Mouse (Mus musculus) activated CD4-positive, CD25-positive, alpha-beta regulatory T cell, adult 4 months (primary cell): ENCODE data around the gene Frzb. TPM values are rescaled to one million over a fixed set of nuclear protein-coding genes. Genes with fewer than 3 reads are reported as not detected.

Experiments
- ATAC-seq: one replicate; pipeline ENCODE4 v1.8.0; 2017
- polyA plus RNA-seq, 2 experiments: library from polyadenylated mRNA; unstranded; fragments of 100-300 nt; shearing (Covaris generic); gene quantifications; one replicate each; pipeline ENCODE4 v1.2.1; 2017

Gene Frzb
- polyA plus RNA-seq, 2 experiments from 2014 or later, result not detected

DNA sequence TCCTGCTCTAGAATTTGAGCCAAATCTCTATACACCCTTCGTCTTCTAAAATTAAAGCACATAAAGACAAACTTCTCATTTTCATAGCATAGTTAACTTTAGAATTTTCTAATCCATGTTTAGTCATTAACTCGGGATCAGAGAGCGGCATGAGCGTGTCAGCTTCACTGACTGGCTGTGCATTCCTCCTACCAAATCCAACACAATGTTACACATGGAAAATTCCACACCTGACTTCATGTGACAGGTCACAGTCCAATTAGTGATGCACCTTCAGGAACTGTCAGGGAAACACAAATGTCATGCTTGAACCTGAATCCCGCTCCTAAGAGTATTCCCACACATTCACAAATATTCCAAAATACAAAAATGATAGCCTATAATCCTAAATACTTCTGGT lies 24.3 kb downstream of the Frzb start:
- ATAC-seq, result no peak

DNA sequence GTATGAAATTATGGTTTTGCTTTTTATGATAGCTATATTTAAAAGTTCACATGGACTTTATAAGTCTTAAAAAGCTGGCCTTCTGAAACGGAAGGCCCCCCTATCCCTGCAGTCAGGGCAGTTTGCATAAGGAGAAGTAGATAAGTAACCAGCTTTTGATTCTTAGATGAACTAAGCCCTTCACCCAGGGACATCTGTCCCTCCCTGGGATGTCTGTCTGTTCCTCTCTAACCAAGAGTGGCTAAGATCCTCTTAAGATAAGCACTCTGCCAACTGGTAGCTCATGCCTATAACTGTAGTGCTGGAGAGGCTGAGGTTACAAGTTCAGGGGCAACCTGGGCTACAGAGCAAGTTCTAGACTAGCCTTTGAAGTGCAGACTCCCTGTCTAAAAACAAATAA lies 25.4 kb downstream of the Frzb start:
- ATAC-seq, result no peak

DNA sequence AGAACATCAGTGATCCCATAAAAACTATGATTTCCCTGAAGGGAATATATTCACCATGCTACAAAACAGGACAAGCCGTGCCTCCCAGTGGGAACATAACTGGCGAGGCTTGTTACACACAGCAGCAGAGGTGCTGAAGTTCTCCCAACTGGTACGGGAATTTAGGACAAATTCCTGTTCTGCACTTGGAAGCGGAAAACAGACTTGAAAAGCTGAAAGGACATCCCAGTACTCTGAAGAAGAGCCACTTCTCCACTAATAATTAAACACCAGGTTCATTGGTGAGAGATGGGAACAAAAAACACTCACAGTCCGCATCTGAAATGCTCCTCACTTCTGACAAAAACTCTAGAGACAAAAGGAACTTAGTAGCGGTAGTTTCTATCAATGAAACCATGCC lies 31.1 kb downstream of the Frzb start:
- ATAC-seq, result no peak

DNA sequence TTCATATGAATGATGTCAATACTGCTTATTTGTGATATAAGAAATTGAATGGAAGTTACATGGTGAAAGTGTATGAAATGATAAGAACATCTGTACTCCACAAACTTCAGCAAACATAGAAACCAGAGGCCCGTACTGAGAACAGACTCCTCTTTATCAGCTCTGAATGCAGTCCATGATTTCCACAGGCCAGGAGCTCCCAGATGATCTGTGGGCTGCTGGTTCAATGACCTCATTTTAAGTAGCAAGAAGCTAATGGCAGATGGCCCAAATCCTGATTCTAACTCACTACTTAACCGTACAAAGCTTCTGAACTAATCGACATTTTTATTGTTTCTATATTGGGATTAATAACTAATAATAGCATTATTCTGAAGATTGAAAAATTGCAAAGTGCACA lies 33.0 kb downstream of the Frzb start:
- no peak for ATAC-seq

DNA sequence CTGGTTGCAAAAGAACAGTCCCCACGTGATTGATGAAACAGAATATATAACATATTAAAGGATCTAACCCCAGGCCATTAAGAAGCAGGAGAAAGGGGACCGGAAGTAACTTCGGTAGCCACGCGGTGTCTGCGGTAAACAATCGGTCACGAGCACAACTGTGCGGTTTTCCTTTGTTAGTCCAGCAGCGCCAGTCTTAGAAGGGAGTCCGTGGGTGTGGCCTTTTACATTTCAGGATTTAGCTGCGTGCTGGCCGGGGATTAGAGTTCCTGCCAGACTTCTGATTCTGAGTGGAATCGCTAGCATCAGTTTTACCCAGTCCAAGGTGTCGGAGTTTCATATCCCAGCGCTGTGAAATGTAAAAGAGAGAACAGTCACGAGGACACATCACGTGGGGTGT lies 34.3 kb downstream of the Frzb start:
- no peak for ATAC-seq

DNA sequence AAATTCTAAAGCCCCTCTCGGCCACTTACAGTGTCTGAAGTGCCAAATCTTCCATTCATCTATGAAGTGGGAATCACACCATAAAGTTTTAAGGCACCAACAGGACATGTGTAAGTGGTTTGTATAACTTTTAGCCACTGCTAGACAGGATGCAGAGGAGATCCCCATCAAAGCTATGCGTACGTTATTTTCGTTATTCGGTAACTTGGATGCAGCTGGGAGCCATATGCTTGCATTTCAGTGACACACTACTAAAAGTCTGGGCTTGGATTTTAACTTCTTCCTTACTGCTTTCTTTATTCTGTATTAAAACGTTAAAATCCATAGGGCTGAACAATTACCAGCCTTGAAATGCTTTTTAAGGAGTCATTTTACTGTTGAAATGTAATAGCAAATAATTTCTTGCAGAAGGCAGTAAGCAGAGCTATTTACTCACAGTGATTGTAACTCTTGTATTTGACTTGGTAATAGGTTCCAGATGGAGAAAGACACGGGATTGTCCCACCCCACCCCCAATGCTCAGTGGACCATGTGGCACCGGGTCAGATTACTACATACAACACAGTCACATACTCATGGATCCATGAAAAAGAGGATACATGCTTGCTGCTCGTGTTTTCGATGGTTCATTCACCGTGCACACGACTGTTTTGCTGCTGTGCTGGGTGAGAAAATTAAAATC lies 37.4 kb downstream of the Frzb start:
- ATAC-seq, result no peak

DNA sequence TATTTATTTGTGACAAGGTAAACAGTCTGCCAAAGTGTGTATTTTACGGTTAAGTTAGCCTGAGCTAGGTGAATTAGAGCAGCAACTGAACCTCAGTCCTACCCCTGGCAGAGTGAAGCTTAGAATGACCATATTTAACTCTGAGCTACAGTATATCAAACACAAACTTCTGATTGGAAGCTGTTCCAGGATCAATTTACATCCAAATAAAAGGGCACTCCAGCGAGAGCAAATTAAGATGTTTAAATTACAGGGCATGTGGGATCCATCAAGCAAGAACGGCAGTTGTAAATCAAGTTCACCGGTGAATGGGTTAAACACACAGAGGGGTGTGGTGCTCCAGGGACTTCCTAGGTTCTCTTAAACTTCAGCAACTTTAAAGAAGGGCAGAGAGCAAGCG lies 42.7 kb downstream of the Frzb start:
- no peak for ATAC-seq

DNA sequence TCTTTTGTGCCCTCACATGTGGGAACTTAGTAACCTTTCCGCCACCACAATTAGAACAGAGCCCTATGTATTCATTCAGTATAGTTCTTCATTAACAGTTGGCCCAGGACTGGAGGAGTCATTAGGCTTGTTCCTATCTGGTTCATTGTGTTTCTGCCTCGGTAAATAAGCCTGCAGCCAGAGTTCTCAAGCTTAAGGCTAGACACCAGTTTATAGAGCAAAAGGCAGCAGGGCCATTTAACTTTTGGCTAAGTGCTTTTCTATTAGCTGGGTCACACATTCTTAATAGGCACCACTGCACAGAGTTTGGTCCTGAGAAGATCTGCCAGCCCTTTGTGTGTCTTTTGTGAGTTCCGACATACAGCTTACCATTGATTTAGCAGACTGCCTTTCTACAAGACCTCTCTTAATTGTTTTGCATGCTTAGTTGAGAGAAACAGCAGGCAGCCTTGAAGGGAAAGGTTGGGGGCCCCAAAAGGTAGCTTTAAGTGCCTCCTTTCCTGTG lies 48.8 kb downstream of the Frzb start:
- no peak for ATAC-seq

DNA sequence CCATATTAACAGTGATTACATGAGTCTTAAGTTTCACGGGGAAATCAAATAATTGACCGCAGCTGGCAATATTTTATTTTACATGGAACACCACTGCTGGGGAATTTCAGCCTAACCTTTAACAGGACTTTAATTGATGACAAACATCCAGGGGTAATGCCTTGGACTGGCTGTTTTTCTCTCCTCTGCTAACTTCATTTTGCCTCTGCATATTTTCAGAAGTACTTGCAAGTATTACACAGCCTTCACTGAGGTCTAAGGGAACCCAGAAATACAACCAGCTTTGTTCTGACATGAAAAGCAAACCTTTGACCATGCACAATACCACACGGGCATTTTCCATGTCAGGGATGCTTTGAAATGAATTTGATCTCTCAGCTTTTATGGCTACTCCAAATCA lies 50.6 kb downstream of the Frzb start:
- no peak for ATAC-seq

DNA sequence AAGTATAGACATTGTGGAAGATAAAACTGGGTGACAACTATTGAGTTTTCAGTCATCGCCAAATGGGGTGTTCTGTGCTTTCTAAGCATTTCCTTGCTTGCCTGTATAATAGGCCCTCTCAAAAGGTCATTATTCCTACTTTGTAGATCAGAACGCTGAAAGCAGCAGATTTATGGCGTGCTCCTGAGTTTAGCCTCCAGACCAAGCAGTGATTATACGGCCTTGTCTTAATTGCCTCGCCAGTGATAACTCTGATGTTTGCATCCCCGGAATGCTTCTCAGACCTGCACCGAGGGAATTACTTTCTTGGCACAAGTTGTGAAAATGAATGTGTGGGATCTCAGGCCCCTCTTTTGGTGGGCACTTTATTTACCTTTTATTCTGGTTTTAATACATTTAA lies 51.4 kb downstream of the Frzb start:
- no peak for ATAC-seq

DNA sequence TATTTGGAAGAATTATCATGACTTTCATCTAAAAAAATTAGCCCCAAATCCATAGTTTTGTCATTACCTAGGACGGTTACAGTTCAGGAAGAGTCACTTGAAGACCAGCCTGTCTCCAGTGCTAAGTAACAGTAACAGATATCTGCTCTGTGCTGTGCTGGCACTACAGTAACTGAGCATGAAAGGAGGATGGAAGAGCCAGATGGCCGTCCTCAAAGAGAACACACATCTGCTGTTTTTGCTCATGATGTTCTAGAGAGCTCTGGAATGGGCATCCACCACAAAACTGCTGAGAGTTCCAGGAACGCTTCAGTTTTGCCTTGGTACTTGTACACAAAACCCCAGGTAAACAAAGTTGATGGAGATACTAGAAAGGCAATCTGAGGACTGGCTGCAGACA lies 59.1 kb downstream of the Frzb start:
- no peak for ATAC-seq

DNA sequence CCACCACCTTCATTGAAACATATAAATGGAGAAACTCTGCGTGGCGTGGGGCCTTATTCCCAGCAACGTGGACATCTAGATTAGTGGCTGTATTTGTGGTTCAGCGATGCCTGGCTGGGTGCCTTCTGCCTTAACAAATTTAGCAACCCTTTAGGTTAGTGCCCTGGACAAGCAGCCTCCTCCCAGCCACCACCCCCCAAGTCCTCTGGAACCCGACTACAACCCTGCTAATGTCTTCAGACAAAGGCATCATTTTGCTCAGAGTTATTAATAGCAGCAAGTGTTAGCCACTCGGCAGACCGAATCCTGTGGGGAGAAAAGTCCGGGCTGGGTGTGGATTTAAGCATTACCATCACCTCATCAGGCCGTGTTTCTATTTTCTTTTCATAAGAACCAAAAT lies 59.8 kb downstream of the Frzb start:
- ATAC-seq, result no peak

DNA sequence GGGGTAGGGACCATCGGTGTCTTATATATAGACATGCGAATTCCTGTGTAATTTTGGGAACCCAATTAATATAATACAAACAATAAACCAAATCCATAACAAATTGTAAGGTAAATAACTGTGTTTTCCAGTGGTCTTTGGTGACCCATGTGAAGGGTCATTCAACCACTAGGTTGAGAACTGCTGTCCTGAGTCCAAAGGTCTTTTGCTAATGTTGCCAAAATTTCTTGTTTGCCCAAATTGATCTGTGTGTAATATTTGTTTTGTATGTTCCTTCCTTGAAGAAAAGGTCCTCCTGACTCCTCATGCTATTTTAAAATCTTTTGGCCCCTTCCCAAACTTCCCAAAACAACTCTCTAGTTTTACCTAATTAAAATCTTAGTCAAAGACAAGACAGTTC lies 61.2 kb downstream of the Frzb start:
- no peak for ATAC-seq

DNA sequence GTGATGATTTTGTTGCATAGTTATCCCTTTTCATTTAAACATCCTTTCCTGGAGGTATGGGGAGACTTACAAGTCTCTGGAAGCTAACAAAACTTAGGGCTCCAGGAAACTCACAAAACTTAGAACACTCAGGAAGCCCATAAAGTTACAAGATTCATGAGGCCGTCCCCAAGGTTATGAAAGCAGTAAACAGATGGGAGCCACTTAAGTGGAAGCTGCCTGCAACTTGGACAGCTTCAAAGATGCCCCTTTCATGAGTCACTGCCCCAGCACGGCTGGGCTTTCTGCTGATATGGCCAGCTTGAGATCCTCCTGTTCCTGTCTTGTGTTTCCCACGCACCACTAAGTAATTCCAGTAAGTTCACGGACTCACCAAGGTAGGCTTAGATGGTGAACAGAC lies 63.0 kb downstream of the Frzb start:
- ATAC-seq, result no peak

DNA sequence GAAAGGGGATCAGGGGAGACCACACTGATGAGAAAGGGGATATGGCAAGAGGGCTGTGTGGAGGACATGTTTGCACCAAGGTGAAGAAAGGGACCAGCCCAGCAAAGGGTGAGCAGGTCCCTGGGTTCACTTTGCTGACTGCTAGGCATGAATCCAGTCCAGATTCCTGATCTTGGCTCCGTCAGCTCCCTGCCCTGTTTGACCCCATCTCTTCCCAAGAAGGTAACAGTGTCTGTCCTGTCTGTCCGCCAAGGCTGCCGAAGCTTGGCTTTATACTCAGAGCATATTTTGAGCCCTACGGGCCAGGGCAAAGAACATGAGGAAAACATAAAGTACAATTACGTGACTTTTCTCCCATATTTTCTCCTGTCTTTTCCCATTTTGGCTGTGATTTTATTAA lies 67.6 kb downstream of the Frzb start:
- ATAC-seq, result no peak

DNA sequence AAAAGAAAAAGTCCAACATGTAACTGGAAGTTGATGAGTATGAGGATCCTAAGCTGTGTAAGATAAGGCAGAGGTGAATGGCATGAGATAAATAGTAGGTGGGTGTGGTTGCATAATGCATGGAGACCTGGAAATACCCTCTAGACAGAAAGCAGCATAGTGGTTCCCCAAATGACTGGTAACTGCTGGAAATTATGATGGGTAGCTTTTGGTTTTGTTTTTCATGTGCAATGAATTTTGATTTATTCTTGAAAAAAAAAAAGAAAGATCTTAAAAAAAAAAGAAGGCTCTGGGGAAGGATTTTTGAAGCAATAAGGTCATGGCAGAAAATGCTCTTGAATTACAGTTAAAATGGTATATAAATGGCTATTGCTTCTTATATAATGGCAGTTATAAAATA lies 72.5 kb downstream of the Frzb start:
- peak; percentile 36 for ATAC-seq

DNA sequence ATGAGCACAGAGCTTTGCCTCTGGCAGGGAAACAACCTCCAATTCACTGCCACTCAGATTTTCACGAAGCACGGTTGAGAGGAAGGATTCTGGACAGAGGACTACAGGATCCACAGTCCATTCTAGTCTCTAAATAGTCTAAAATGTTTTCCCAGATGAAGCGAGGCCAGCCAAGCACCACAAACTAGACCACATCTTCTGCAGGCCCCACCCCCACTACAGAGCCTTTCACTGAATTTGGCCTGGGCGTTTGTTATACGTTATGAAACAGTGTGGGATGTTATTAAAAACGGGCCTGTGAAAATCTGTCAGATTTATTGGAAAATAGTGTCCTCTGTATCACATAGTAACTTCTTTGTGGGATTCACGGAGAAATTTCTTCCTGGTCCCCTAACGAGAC lies 76.0 kb downstream of the Frzb start:
- ATAC-seq, result no peak

Other genes with a start within 250 kb of the Frzb start
- not detected for gene Prdx6b, start 155.2 kb downstream of the Frzb start, polyA plus RNA-seq
- 10 to 100 TPM; 42.6 to 45.8 TPM for gene Dnajc10, start 132.2 kb downstream of the Frzb start, polyA plus RNA-seq
- 1 to 10 TPM; 2.1 to 3.0 TPM for gene Nckap1, start 133.8 kb upstream of the Frzb start, polyA plus RNA-seq
- 10 to 100 TPM; 13.6 to 15.0 TPM for gene Dusp19, start 169.4 kb upstream of the Frzb start, polyA plus RNA-seq
- gene Nup35, start 169.6 kb upstream of the Frzb start, polyA plus RNA-seq, result 10 to 100 TPM; 26.5 to 27.4 TPM